Mouse (Mus musculus): ENCODE results near the gene Mrpl52. TPM values are rescaled to one million over a fixed set of nuclear protein-coding genes. Genes with fewer than 3 reads are reported as not detected.

The Mrpl52 gene
- polyA plus RNA-seq, 1 experiment from 2014 or later: 231 TPM

GRCm38 (mm10) chr14:54471467-54471866 is 44.8 kb downstream of the Mrpl52 start:
- no peak for ATAC-seq (ENCODE audit: low FRiP score)
- Histone ChIP-seq H3K4me3 (ENCODE audit: low read depth, low read length) (no peak overlapping the region), H3K36me3 (ENCODE audit: control insufficient read depth, insufficient read depth, low read length) (no peaks in the 10 kb centered on the region), H3K27ac (ENCODE audit: low read depth, low read length) (no peak overlapping the region), H3K4me2 (replicated peaks; ENCODE audit: low read depth, low read length) (no peak overlapping the region), H3K4me1 (replicated peaks; ENCODE audit: control insufficient read depth, insufficient read depth, low read length) (no peaks in the 10 kb centered on the region), H3K9ac (ENCODE audit: low read depth, low read length) (no peak overlapping the region), H3K27me3 (ENCODE audit: control insufficient read depth, insufficient read depth, low read length) (no peaks in the 10 kb centered on the region), H3K9me3 (ENCODE audit: control insufficient read depth, low read length) (no peaks in the 10 kb centered on the region)
- 92% methylated on average over 2 of the region's 2 CpGs for WGBS
- DNase-seq (ENCODE audit: low spot score): no peak

DNA sequence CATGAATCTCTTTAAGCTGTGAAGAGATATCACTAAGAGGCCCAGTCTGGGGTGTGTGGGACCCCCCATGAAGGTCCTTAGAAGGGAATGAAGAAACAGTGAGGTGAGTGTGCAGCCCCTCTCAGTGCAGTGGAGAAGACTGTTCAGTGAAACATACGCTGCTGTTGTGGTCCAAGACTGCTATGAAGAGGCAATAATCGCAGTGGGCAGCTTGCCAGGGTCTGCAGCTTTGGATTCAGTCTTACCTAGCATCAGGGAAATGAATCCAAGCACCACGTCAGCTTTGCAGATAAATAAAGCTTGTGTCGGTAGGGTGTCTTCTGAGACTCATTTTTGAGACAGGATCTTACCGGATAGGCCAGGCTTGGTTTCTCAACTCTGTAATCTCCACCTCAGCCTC is 46.0 kb downstream of the Mrpl52 start:
- Histone ChIP-seq H3K36me3 (ENCODE audit: control insufficient read depth, insufficient read depth, low read length) (no peaks in the 10 kb centered on the region), H3K27ac (ENCODE audit: low read depth, low read length) (no peak overlapping the region), H3K9ac (ENCODE audit: low read depth, low read length) (no peak overlapping the region), H3K4me3 (ENCODE audit: low read depth, low read length) (no peak overlapping the region), H3K9me3 (ENCODE audit: control insufficient read depth, low read length) (no peaks in the 10 kb centered on the region), H3K4me2 (replicated peaks; ENCODE audit: low read depth, low read length) (no peak overlapping the region), H3K4me1 (replicated peaks; ENCODE audit: control insufficient read depth, insufficient read depth, low read length) (no peaks in the 10 kb centered on the region), H3K27me3 (ENCODE audit: control insufficient read depth, insufficient read depth, low read length) (peaks cover 2% of the 10 kb centered on the region; the same call in 1 of the 2 replicates)
- no peak for DNase-seq (ENCODE audit: low spot score)
- 86% methylated on average over 5 of the region's 5 CpGs for WGBS
- no peak for ATAC-seq (ENCODE audit: low FRiP score)

DNA sequence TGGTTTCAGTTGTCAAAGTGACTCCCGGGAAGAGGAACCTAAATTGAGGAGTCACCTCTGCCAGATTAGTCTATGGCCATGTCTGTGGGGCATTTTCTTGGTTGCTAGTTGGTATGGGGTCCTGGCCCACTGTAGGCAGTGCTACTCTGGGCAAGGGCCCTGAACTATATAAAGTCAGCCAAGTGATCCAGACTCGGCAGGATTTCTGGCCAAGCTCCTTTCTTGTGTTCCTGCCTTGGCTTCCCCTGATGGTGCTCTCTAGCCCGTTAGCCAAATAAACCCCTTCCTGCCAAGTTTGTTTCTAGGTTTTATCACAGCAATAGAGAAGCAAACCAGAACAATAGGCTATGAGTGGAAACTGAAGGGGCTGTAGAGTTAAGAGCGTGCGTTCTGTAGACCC is 48.0 kb downstream of the Mrpl52 start:
- no peak for ATAC-seq (ENCODE audit: low FRiP score)
- 87% methylated on average over 5 of the region's 5 CpGs for WGBS

GRCm38 (mm10) chr14:54475941-54476844 is 49.5 kb downstream of the Mrpl52 start, which contains the start of gene Rem2:
Gene Rem2, plus strand, starts transcription at chr14:54476100.
- Histone ChIP-seq H3K4me3 (ENCODE audit: low read depth, low read length) (peak within 1 kb of the TSS; percentile 52), H3K9ac (ENCODE audit: low read depth, low read length) (peak within 1 kb of the TSS; percentile 78), H3K36me3 (ENCODE audit: control insufficient read depth, insufficient read depth, low read length) (no peaks in the 10 kb centered on the region), H3K4me1 (replicated peaks; ENCODE audit: control insufficient read depth, insufficient read depth, low read length) (peaks cover 4% of the 10 kb centered on the region; the same call in 1 of the 2 replicates), H3K9me3 (ENCODE audit: control insufficient read depth, low read length) (no peaks in the 10 kb centered on the region), H3K27me3 (ENCODE audit: control insufficient read depth, insufficient read depth, low read length) (peaks cover 2% of the 10 kb centered on the region; the same call in 1 of the 2 replicates), H3K27ac (ENCODE audit: low read depth, low read length) (peak within 1 kb of the TSS; percentile 65), H3K4me2 (replicated peaks; ENCODE audit: low read depth, low read length) (peak within 1 kb of the TSS; percentile 73)
- peak; percentile 88 for ATAC-seq (ENCODE audit: low FRiP score)
- WGBS: under 1% methylated on average over 23 of the region's 23 CpGs
- DNase-seq (ENCODE audit: low spot score): peak; percentile 81

More for the DNA sequence above, 48.0 kb downstream of the Mrpl52 start:
- no peak overlapping the region for H3K4me3 ChIP-seq (ENCODE audit: low read depth, low read length)
- no peak for DNase-seq (ENCODE audit: low spot score)
- no peaks in the 10 kb centered on the region for H3K9me3 ChIP-seq (ENCODE audit: control insufficient read depth, low read length)
- peaks cover 2% of the 10 kb centered on the region; the same call in 1 of the 2 replicates for H3K27me3 ChIP-seq (ENCODE audit: control insufficient read depth, insufficient read depth, low read length)
- no peak overlapping the region for H3K4me2 ChIP-seq (replicated peaks; ENCODE audit: low read depth, low read length)
- no peak overlapping the region for H3K9ac ChIP-seq (ENCODE audit: low read depth, low read length)
- no peak overlapping the region for H3K27ac ChIP-seq (ENCODE audit: low read depth, low read length)
- H3K4me1 ChIP-seq (replicated peaks; ENCODE audit: control insufficient read depth, insufficient read depth, low read length): 0 out of 2 replicates have a peak, but pooled peaks cover 4% of the 10 kb centered on the region
- no peaks in the 10 kb centered on the region for H3K36me3 ChIP-seq (ENCODE audit: control insufficient read depth, insufficient read depth, low read length)

DNA sequence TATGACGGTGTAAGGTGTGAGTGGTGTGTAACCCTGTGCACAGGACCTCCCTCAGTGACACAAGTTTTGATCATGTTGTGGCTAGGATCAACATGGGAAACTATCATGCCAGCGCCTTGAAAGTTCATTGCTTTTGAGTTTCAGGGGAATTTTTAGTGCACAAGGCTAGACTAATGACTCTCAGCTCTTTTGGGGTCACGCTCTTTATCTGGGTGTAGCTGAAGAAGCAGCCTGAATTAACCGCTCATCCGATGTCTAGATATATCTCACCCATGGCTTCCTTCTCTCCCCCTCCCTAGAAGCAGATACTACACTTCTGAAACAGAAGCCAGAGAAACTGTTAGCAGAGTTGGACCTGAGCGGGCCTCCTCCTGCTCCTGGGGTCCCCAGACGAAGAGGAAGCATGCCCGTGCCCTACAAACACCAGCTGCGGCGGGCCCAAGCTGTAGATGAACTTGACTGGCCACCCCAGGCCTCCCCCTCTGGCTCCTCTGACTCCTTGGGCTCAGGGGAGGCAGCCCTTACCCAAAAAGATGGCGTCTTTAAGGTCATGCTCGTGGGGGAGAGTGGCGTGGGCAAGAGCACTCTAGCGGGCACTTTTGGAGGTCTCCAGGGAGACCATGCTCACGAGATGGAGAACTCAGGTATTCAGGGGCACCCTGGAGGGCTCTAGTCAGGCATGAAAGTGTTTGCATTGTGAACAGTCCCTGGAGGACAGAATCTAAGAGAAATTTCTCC is 50.6 kb downstream of the Mrpl52 start:
- Histone ChIP-seq H3K27me3 (ENCODE audit: control insufficient read depth, insufficient read depth, low read length) (peaks cover 2% of the 10 kb centered on the region; the same call in 1 of the 2 replicates), H3K9ac (ENCODE audit: low read depth, low read length) (no peak overlapping the region), H3K36me3 (ENCODE audit: control insufficient read depth, insufficient read depth, low read length) (no peaks in the 10 kb centered on the region), H3K9me3 (ENCODE audit: control insufficient read depth, low read length) (no peaks in the 10 kb centered on the region), H3K27ac (ENCODE audit: low read depth, low read length) (no peak overlapping the region), H3K4me2 (replicated peaks; ENCODE audit: low read depth, low read length) (peak overlapping the region; percentile 73; the same call in 1 of the 2 replicates), H3K4me3 (ENCODE audit: low read depth, low read length) (no peak overlapping the region), H3K4me1 (replicated peaks; ENCODE audit: control insufficient read depth, insufficient read depth, low read length) (peaks cover 4% of the 10 kb centered on the region; the same call in 1 of the 2 replicates)
- no peak; the same call in 1 of the 2 replicates for ATAC-seq (ENCODE audit: low FRiP score)
- DNase-seq (ENCODE audit: low spot score): no peak
- 66% methylated on average over 15 of the region's 15 CpGs for WGBS

Other genes with a start within 250 kb of the Mrpl52 start
- 270 and 300 TPM in 2 replicates for gene Dad1, start 172.8 kb upstream of the Mrpl52 start, polyA plus RNA-seq (2014; fragmentation: Nextera tagmentation; extraction: Ambion mirVana)
- gene Abhd4, start 172.7 kb upstream of the Mrpl52 start, polyA plus RNA-seq (2014; fragmentation: Nextera tagmentation; extraction: Ambion mirVana): 44.0 and 47.2 TPM in 2 replicates
- not detected in 2 replicates for gene Olfr49, start 142.0 kb upstream of the Mrpl52 start, polyA plus RNA-seq (2014; fragmentation: Nextera tagmentation; extraction: Ambion mirVana)
- gene Oxa1l, start 66.1 kb upstream of the Mrpl52 start, polyA plus RNA-seq (2014; fragmentation: Nextera tagmentation; extraction: Ambion mirVana): 46.7 and 47.2 TPM in 2 replicates
- 4.3 and 4.8 TPM in 2 replicates for gene Slc7a7, start 9.1 kb upstream of the Mrpl52 start, polyA plus RNA-seq (2014; fragmentation: Nextera tagmentation; extraction: Ambion mirVana)
- 71.2 and 73.1 TPM in 2 replicates for gene Mmp14, start 4.7 kb downstream of the Mrpl52 start, polyA plus RNA-seq (2014; fragmentation: Nextera tagmentation; extraction: Ambion mirVana)
- 19.7 and 19.9 TPM in 2 replicates for gene Lrp10, start 37.2 kb downstream of the Mrpl52 start, polyA plus RNA-seq (2014; fragmentation: Nextera tagmentation; extraction: Ambion mirVana)
- gene Rem2, start 49.2 kb downstream of the Mrpl52 start, polyA plus RNA-seq (2014; fragmentation: Nextera tagmentation; extraction: Ambion mirVana): 37.3 and 40.0 TPM in 2 replicates
- gene Prmt5, start 90.6 kb downstream of the Mrpl52 start, polyA plus RNA-seq (2014; fragmentation: Nextera tagmentation; extraction: Ambion mirVana): 115 and 120 TPM in 2 replicates
- gene Haus4, start 127.7 kb downstream of the Mrpl52 start, polyA plus RNA-seq (2014; fragmentation: Nextera tagmentation; extraction: Ambion mirVana): 34.8 and 35.7 TPM in 2 replicates
- gene Ajuba, start 150.6 kb downstream of the Mrpl52 start, polyA plus RNA-seq (2014; fragmentation: Nextera tagmentation; extraction: Ambion mirVana): 23.2 and 29.4 TPM in 2 replicates
- gene 4931414P19Rik, start 179.1 kb downstream of the Mrpl52 start, polyA plus RNA-seq (2014; fragmentation: Nextera tagmentation; extraction: Ambion mirVana): 6.2 and 6.9 TPM in 2 replicates
- 439 and 455 TPM in 2 replicates for gene Psmb5, start 191.1 kb downstream of the Mrpl52 start, polyA plus RNA-seq (2014; fragmentation: Nextera tagmentation; extraction: Ambion mirVana)
- not detected in 2 replicates for gene Psmb11, start 194.5 kb downstream of the Mrpl52 start, polyA plus RNA-seq (2014; fragmentation: Nextera tagmentation; extraction: Ambion mirVana)
- gene Gm17606, start 214.0 kb downstream of the Mrpl52 start, polyA plus RNA-seq (2014; fragmentation: Nextera tagmentation; extraction: Ambion mirVana): not detected in 2 replicates
- gene Cdh24, start 214.5 kb downstream of the Mrpl52 start, polyA plus RNA-seq (2014; fragmentation: Nextera tagmentation; extraction: Ambion mirVana): 5.6 and 8.1 TPM in 2 replicates

Data from hindbrain, embryonic 11.5 days (tissue).